Mouse (Mus musculus) limb, embryonic 12.5 days (tissue): ENCODE measurements around the gene Kif13a. TPM values are rescaled to one million over a fixed set of nuclear protein-coding genes. Genes with fewer than 3 reads are reported as not detected.
A peak's percentile ranks its signal among the peaks of the same experiment; 100 is the strongest.

Source experiments
- ATAC-seq: fragments of 200-750 bp; cut with Nextera tagmentation; 2 replicates; pipeline ENCODE4 v1.8.0; 2017; ENCODE audit warnings: low read depth, moderate TSS enrichment; ENCODE audit not compliant: insufficient number of reproducible peaks, insufficient read depth, low FRiP score, low TSS enrichment
- H3K27ac ChIP-seq: fragments of 300-500 bp; sonication (generic); 2 replicates; pipeline ENCODE4 v1.5.1; 2016; ENCODE audit warnings: mild to moderate bottlenecking, moderate library complexity
- H3K27me3 ChIP-seq: fragments of 300-500 bp; sonication (generic); 2 replicates; pipeline ENCODE4 v1.6.1; 2016; ENCODE audit warnings: mild to moderate bottlenecking, moderate library complexity
- H3K36me3 ChIP-seq: fragments of 300-500 bp; sonication (generic); 2 replicates; pipeline ENCODE4 v1.6.1; 2016; ENCODE audit warnings: mild to moderate bottlenecking, moderate library complexity
- H3K4me1 ChIP-seq: fragments of 300-500 bp; sonication (generic); replicated peaks from 2 replicates; pipeline ENCODE4 v1.6.1; 2016
- H3K4me2 ChIP-seq: fragments of 300-500 bp; sonication (generic); 2 replicates; pipeline ENCODE4 v1.6.1; 2016; ENCODE audit warnings: mild to moderate bottlenecking, moderate library complexity
- H3K4me3 ChIP-seq: fragments of 300-500 bp; sonication (generic); replicated peaks from 2 replicates; pipeline ENCODE4 v1.5.1; 2016; ENCODE audit warnings: mild to moderate bottlenecking
- H3K9ac ChIP-seq: fragments of 300-500 bp; sonication (generic); replicated peaks from 2 replicates; pipeline ENCODE4 v1.6.1; 2016; ENCODE audit warnings: mild to moderate bottlenecking, moderate library complexity
- H3K9me3 ChIP-seq: fragments of 300-500 bp; sonication (generic); 2 replicates; pipeline ENCODE4 v1.6.1; 2016; ENCODE audit warnings: mild to moderate bottlenecking, moderate library complexity
- WGBS: fragments of 180-500 bp; shearing (Covaris S2); methylation state at CpG from one replicate; pipeline ENCODE4 v1.1.7; 2016; 5-methylcytosine and 5-hydroxymethylcytosine counted together
- polyA plus RNA-seq: library from polyadenylated mRNA; unstranded; fragments of >200 nt; fragmentation: Nextera tagmentation; extraction: Ambion mirVana; gene quantifications from 2 replicates; pipeline ENCODE4 v1.2.1, GENCODE M21; 2016

Gene Kif13a
- polyA plus RNA-seq, 1 experiment from 2014 or later, result 23.3 TPM

GRCm38 (mm10) chr13:46948027-46948426, 18.4 kb upstream of the Kif13a start:
- Histone ChIP-seq H3K27me3 (no peaks in the 10 kb centered on the region), H3K4me2 (no peak overlapping the region), H3K4me1 (peaks cover 24% of the 10 kb centered on the region), H3K9me3 (no peaks in the 10 kb centered on the region), H3K36me3 (no peaks in the 10 kb centered on the region), H3K27ac (no peak overlapping the region), H3K4me3 (no peak overlapping the region), H3K9ac (no peak overlapping the region)
- no peak for ATAC-seq
- 69% methylated on average over 3 of the region's 3 CpGs for WGBS

- Histone ChIP-seq H3K9ac (no peak overlapping the region), H3K4me2 (no peak overlapping the region), H3K4me3 (no peak overlapping the region), H3K4me1 (peaks cover 24% of the 10 kb centered on the region), H3K36me3 (no peaks in the 10 kb centered on the region), H3K27ac (peak overlapping the region; percentile 64; the same call in 1 of the 2 replicates), H3K27me3 (no peaks in the 10 kb centered on the region), H3K9me3 (no peaks in the 10 kb centered on the region)
- ATAC-seq, result no peak
- WGBS, result 17% methylated on average over 5 of the region's 5 CpGs
Observed at GRCm38 (mm10) chr13:46946041-46946440, 16.4 kb upstream of the Kif13a start.

GRCm38 (mm10) chr13:46945256-46945655, 15.6 kb upstream of the Kif13a start:
- Histone ChIP-seq H3K9me3 (no peaks in the 10 kb centered on the region), H3K4me1 (peaks cover 24% of the 10 kb centered on the region), H3K4me3 (no peak overlapping the region), H3K9ac (no peak overlapping the region), H3K36me3 (no peaks in the 10 kb centered on the region), H3K27ac (no peak overlapping the region), H3K4me2 (no peak overlapping the region), H3K27me3 (no peaks in the 10 kb centered on the region)
- 79% methylated on average over 3 of the region's 3 CpGs for WGBS
- no peak for ATAC-seq

GRCm38 (mm10) chr13:46943294-46943693, 13.6 kb upstream of the Kif13a start:
- Histone ChIP-seq H3K4me1 (peaks cover 24% of the 10 kb centered on the region), H3K9ac (no peak overlapping the region), H3K27me3 (no peaks in the 10 kb centered on the region), H3K4me2 (no peak overlapping the region; the same call in 1 of the 2 replicates), H3K36me3 (no peaks in the 10 kb centered on the region), H3K4me3 (no peak overlapping the region), H3K27ac (no peak overlapping the region), H3K9me3 (no peaks in the 10 kb centered on the region)
- ATAC-seq, result no peak

- ATAC-seq, result no peak
- no peak overlapping the region for H3K27ac ChIP-seq
- H3K4me1 ChIP-seq, result peaks cover 5% of the 10 kb centered on the region; the same call in 1 of the 2 replicates
- peaks cover 12% of the 10 kb centered on the region for H3K27me3 ChIP-seq
- WGBS, result 76% methylated on average over 10 of the region's 10 CpGs
- H3K9me3 ChIP-seq, result no peaks in the 10 kb centered on the region
- no peak overlapping the region for H3K9ac ChIP-seq
- H3K4me2 ChIP-seq, result no peak overlapping the region
- H3K4me3 ChIP-seq, result no peak overlapping the region
- H3K36me3 ChIP-seq, result no peaks in the 10 kb centered on the region
Observed at GRCm38 (mm10) chr13:46934116-46934515, 4.4 kb upstream of the Kif13a start.

GRCm38 (mm10) chr13:46932846-46933245, 3.2 kb upstream of the Kif13a start:
- Histone ChIP-seq H3K36me3 (no peaks in the 10 kb centered on the region), H3K27me3 (peaks cover 12% of the 10 kb centered on the region), H3K9ac (no peak overlapping the region), H3K4me3 (no peak overlapping the region), H3K4me1 (peaks cover 16% of the 10 kb centered on the region), H3K4me2 (no peak overlapping the region), H3K9me3 (no peaks in the 10 kb centered on the region), H3K27ac (no peak overlapping the region)
- no peak for ATAC-seq
- WGBS, result 82% methylated on average over 6 of the region's 6 CpGs

- Histone ChIP-seq H3K4me3 (no peak overlapping the region), H3K4me2 (no peak overlapping the region), H3K9ac (no peak overlapping the region), H3K27ac (no peak overlapping the region), H3K9me3 (no peaks in the 10 kb centered on the region), H3K27me3 (peaks cover 12% of the 10 kb centered on the region), H3K36me3 (no peaks in the 10 kb centered on the region), H3K4me1 (peaks cover 21% of the 10 kb centered on the region)
- 88% methylated on average over 1 of the region's 1 CpGs for WGBS
- ATAC-seq, result no peak
Observed at GRCm38 (mm10) chr13:46932049-46932448, 2.4 kb upstream of the Kif13a start.

GRCm38 (mm10) chr13:46930659-46931046, 986 bp upstream of the Kif13a start:
- no peaks in the 10 kb centered on the region for H3K9me3 ChIP-seq
- H3K27ac ChIP-seq, result peak overlapping the region; percentile 97; the same call in 1 of the 2 replicates
- H3K4me1 ChIP-seq, result peaks cover 28% of the 10 kb centered on the region
- peaks cover 12% of the 10 kb centered on the region for H3K27me3 ChIP-seq
- H3K9ac ChIP-seq, result peak overlapping the region; percentile 86; the same call in 1 of the 2 replicates
- peak overlapping the region; percentile 84 for H3K4me2 ChIP-seq
- under 1% methylated on average over 15 of the region's 15 CpGs for WGBS
- peak overlapping the region; percentile 76 for H3K4me3 ChIP-seq
- 0 out of 2 replicates have a peak, but pooled peaks have one; percentile 14 for ATAC-seq
- H3K36me3 ChIP-seq, result peaks cover 7% of the 10 kb centered on the region

GRCm38 (mm10) chr13:46928961-46929691, 541 bp downstream of the Kif13a start:
- H3K36me3 ChIP-seq, result peaks cover 10% of the 10 kb centered on the region
- H3K9ac ChIP-seq, result peak overlapping the region; percentile 86
- ATAC-seq, result peak; percentile 58
- under 1% methylated on average over 60 of the region's 60 CpGs for WGBS
- no peaks in the 10 kb centered on the region for H3K9me3 ChIP-seq
- H3K4me1 ChIP-seq, result peaks cover 28% of the 10 kb centered on the region
- H3K4me3 ChIP-seq, result peak overlapping the region; percentile 76
- peak overlapping the region; percentile 84 for H3K4me2 ChIP-seq
- H3K27ac ChIP-seq, result peak overlapping the region; percentile 97
- H3K27me3 ChIP-seq, result peaks cover 12% of the 10 kb centered on the region

- H3K4me2 ChIP-seq, result peak overlapping the region; percentile 84
- peak overlapping the region; percentile 76 for H3K4me3 ChIP-seq
- H3K9ac ChIP-seq, result no peak overlapping the region
- H3K9me3 ChIP-seq, result no peaks in the 10 kb centered on the region
- H3K4me1 ChIP-seq, result peaks cover 28% of the 10 kb centered on the region
- no peak for ATAC-seq
- H3K36me3 ChIP-seq, result peaks cover 10% of the 10 kb centered on the region
- H3K27me3 ChIP-seq, result peaks cover 12% of the 10 kb centered on the region
- WGBS, result 25% methylated on average over 5 of the region's 5 CpGs
- H3K27ac ChIP-seq, result no peak overlapping the region
Observed at GRCm38 (mm10) chr13:46928404-46928803, 1.3 kb downstream of the Kif13a start.

- no peak overlapping the region for H3K27ac ChIP-seq
- no peaks in the 10 kb centered on the region for H3K9me3 ChIP-seq
- no peak overlapping the region for H3K4me3 ChIP-seq
- no peak overlapping the region for H3K9ac ChIP-seq
- no peaks in the 10 kb centered on the region for H3K27me3 ChIP-seq
- H3K36me3 ChIP-seq, result peaks cover 10% of the 10 kb centered on the region
- peaks cover 35% of the 10 kb centered on the region for H3K4me1 ChIP-seq
- H3K4me2 ChIP-seq, result no peak overlapping the region
- WGBS, result 87% methylated on average over 13 of the region's 13 CpGs
- no peak for ATAC-seq
Observed at GRCm38 (mm10) chr13:46925671-46926070, 4.0 kb downstream of the Kif13a start.

- 64% methylated on average over 8 of the region's 8 CpGs for WGBS
- no peak overlapping the region for H3K4me2 ChIP-seq
- H3K27ac ChIP-seq, result no peak overlapping the region
- no peaks in the 10 kb centered on the region for H3K27me3 ChIP-seq
- H3K9ac ChIP-seq, result no peak overlapping the region
- ATAC-seq, result no peak
- H3K4me3 ChIP-seq, result no peak overlapping the region
- H3K9me3 ChIP-seq, result no peaks in the 10 kb centered on the region
- H3K36me3 ChIP-seq, result peaks cover 10% of the 10 kb centered on the region
- H3K4me1 ChIP-seq, result peaks cover 25% of the 10 kb centered on the region
Observed at GRCm38 (mm10) chr13:46921559-46921958, 8.1 kb downstream of the Kif13a start.
